Mouse (Mus musculus) liver, postnatal 0 days (tissue): ENCODE data around the gene Rab13.

Experiments used
- CTCF ChIP-seq: sonication (generic); IDR thresholded peaks from 2 replicates; pipeline ENCODE4 v1.5.1; 2016; ENCODE audit warnings: antibody characterized with exemption, low read depth
- EP300 ChIP-seq: IDR thresholded peaks from 2 replicates; pipeline ENCODE4 v1.6.1; 2016; ENCODE audit warnings: antibody characterized with exemption, low read depth, mild to moderate bottlenecking

GRCm38 (mm10) chr3:90224331-90224730 lies 10.8 kb downstream of the Rab13 start:
- TF ChIP-seq CTCF (peak; percentile 34; the same call in 1 of the 2 replicates), EP300 (no peak)
